Mouse (Mus musculus) naive thymus-derived CD4-positive, alpha-beta T cell, adult 2 months (primary cell): Measurements from ENCODE around the gene Rcor1.
A peak's percentile ranks its signal among the peaks of the same experiment; 100 is the strongest.

Experiments used
- DNase-seq: peaks from one replicate; pipeline ENCODE4 v3.0.0-alpha.2; 2011; ENCODE audit warnings: low read depth

Gene Rcor1

DNA sequence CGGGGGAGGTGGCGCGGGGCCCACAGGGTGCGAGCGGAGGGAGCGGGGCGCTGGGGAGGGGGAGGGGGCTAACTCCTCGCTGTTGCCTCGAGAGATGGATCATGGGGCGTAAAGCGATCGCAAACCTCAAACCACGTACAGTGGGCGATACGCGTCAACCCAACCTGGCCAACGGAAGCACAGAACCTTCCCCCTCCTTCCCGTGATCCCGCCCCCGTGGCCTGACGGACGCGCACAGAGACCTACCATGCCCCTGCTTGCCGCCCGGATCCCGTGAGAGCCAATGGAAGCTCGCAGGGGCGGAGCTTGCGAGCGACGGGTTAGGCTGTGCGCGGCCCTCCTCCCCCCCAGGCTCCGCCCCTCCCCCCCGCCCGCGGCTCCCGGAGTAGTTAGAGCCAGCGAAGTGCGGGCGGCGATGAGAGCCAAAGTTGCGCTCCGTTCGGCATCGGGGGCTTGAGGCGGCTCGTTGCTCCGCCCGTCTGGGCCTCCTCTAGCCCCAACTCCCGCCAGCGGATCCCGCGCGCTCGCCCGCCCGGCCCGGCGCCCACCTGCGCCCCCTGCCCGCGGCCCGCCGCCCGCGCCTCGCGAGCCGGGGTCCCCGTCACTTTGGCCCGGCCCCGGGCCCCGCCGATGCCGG is at the start of gene Rcor1:
Gene Rcor1 (plus strand): TSS at position 376 of the 637 bp plus-strand sequence.
- peak; percentile 99 for DNase-seq

- DNase-seq = no peak
Measured at GRCm38 (mm10) chr12:110989409-110989808, 49.7 kb upstream of the Rcor1 start.

DNA sequence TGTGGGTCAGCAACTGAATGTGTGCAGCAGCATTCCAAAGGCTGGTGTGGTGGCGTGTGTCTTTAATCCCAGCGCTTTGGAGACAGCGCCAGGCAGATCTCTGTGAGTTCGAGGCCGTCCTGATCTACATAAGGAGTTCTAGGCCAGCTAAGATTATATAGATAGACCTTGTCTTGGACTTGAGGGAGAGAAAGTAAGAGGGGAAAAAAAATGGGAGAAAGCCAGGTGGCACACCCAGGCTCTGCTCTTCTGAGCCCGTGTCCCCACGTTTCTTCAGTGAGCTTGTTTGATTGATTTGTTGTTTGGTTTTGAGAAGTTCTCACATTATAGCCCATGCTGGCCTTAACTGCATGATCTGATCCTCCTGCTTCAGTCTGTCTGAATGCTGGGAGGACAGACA is 48.7 kb upstream of the Rcor1 start:
- DNase-seq = no peak

- DNase-seq = peak; percentile 92
Measured at GRCm38 (mm10) chr12:110991361-110992127, 47.6 kb upstream of the Rcor1 start.

- DNase-seq = peak; percentile 95
Measured at GRCm38 (mm10) chr12:110992128-110992553, 47.0 kb upstream of the Rcor1 start.

- no peak for DNase-seq
Measured at GRCm38 (mm10) chr12:110992771-110993170, 46.4 kb upstream of the Rcor1 start.

GRCm38 (mm10) chr12:110993226-110993625 is 45.9 kb upstream of the Rcor1 start:
- DNase-seq = no peak

- DNase-seq = no peak
Measured at GRCm38 (mm10) chr12:110994666-110995065, 44.5 kb upstream of the Rcor1 start.

DNA sequence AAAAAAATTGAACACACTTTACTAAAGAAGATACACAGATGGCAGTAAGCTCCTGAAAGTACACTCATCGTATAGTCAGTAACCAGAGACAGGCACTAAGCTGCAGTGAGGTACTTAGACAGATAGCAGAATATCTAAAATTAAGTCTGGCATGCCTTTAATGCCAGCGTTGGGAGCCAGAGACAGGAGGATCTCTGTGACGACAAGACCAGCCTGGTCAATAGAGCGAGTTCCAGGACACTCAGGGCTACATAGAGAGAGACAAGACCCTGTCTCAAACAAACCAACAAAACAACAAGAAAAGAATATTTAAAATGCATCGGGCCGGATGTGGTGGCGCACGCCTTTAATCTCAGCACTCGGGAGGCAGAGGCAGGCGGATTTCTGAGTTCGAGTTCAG is 41.1 kb upstream of the Rcor1 start:
- no peak for DNase-seq

DNA sequence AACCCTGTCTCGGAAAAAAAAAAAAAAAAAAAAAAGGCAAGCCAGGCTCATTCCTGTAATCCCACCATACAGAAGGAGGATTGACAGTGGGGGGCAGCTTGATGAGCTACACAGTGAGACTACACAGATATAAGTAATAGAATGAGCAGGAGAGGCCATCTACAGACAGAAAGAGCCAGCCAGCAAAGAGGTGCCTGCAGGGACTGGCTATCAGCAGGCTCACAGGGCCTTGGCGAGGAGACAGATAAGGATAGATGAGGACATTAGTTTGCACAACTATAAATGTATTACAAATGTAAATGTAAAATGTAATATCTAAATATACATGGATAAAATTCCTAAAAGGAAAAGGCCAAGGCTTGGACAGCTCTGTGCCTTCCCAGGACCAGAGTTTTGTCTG is 39.3 kb upstream of the Rcor1 start:
- no peak for DNase-seq

- DNase-seq = no peak
Measured at GRCm38 (mm10) chr12:111000956-111001355, 38.2 kb upstream of the Rcor1 start.

- DNase-seq = no peak
Measured at GRCm38 (mm10) chr12:111004142-111004541, 35.0 kb upstream of the Rcor1 start.

DNA sequence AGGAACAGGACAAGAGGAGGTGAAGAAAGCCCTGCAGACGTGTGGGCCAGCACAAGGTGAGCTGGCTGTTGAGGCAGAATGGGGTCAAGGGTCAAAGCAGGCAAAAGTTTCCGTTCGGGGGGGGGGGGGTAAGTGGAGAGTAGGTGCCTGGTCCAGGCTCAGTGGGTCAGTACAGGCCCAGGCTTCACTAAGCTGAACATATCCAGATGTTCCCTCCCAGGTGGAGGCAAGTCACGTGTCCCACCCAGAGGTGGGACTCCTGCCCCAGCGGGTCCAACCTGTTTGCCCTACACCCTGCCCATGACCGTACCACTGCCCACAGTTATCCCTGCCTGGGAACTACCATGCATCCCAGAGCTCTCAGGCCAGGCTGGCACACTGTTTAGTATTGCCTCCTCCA is 33.3 kb upstream of the Rcor1 start:
- DNase-seq = no peak

DNA sequence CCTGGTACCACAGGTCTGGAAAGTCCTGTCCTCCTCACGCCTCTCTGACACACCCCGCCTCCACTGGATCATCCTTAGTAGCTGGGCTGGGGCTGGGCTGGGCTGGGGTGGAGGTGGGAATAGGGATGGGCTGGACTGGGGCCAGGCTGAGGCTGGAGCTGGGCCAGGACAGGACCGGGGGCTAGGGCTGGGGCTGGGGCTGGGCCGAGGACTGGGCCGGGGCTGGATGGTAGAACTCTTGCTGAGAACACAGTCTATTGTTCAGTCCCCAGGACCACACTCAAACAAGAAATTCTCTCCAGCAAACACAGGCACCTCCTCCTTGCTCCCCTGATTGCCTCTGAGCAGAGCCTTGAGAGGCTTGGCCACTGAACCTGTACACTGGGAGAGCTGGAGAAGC is 32.8 kb upstream of the Rcor1 start:
- no peak for DNase-seq

DNA sequence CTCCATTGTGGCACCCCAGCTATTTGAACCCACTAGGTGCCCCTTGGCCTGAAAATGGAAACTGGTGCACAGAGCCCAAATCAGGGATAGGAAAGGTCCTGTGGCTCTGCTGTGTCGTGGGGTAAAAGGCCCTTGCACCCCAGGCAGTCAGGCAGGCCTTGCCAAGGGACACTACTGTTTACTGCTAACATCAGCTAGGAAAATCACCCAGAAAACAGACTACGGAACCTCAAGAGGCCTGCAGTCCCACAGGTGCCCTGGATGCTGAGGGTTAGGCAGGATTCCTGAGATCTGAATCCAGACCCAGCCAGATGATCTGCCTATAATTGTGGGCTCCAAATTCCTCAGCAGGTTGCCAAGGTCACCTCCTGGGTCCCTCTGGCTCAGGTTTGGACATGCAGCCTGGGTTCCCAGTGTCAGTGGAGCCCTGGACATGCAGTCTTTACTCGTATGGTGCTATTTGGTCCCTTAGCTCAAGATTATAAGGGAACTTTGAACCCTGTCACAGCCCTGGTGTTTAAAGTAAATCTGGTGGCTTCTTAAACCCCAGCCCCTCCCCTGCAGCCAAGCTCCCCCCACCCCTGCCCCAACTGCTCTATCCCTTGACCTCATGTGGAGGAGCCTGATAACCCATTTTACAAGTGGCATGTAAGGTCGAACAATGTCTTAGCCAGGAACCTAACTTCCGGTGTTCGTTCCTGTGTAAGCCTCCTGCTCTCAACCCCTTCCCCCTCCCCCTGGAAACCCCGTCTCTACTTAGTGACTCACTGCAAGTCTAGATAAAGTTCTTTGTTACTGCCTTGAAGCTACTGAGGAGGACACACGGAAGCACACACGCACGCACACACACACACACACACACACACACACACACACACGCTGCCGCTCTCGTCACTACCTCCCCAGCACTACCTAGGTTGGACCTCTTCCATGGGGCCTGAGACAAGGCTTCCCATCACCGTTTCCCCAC is 31.7 kb upstream of the Rcor1 start:
- peak; percentile 91 for DNase-seq

- DNase-seq = no peak
Measured at GRCm38 (mm10) chr12:111008500-111009490, 30.4 kb upstream of the Rcor1 start.

- no peak for DNase-seq
Measured at GRCm38 (mm10) chr12:111009615-111010257, 29.4 kb upstream of the Rcor1 start.

DNA sequence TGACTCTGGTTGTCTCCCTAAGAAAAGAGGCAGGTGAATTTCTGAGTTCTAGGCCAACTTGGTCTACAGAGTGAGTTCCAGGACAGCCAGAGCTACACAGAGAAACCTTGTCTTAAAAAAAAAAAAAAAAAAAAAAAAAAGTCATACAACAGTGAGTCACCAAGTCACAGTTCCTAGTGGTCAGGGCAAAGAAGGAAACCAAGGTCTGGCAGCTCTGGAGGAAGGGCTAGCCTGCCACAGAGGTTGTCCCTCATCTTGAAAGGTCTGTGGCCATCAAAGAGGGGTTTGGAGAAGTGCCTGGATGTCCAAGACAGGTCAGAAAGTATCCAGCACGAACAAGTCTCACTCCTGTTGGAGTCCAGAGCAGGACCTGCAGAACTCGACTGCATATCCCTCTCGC is 22.3 kb upstream of the Rcor1 start:
- no peak for DNase-seq

- DNase-seq = no peak
Measured at GRCm38 (mm10) chr12:111018068-111018467, 21.1 kb upstream of the Rcor1 start.

- no peak for DNase-seq
Measured at GRCm38 (mm10) chr12:111019086-111019485, 20.1 kb upstream of the Rcor1 start.

GRCm38 (mm10) chr12:111021138-111021537 is 18.0 kb upstream of the Rcor1 start:
- DNase-seq = no peak
